Mouse (Mus musculus) adrenal gland, adult (tissue): Measurements from ENCODE around the gene Aar2.

Experiments used
- DNase-seq, 2 experiments: peaks; one replicate each; pipeline ENCODE4 v3.0.0; 2022 to 2023; ENCODE audit warnings: low spot score in 1 of 2; ENCODE audit not compliant: inconsistent age in 2 of 2

The Aar2 gene

DNA sequence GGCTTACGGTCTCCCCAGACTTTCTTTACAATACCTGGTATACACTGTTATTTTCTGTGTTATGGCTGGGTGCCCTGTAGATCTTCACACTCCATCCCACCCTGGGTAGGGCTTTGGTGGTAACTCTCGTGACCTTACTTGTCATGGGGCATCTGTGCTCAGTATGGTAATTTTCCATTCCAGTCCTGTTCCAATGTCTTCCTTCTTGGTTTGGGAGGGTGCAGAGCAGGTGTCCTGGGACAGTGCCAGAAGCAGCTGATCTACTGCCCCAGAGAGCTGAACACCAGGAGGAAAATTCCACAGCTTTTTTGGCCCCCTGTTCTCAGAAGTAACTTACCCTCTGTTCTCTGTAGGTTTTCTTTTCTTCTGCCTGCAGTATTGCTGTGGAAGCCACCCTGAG is 19.1 kb downstream of the Aar2 start:
- DNase-seq: peak; percentile 59 to 80

DNA sequence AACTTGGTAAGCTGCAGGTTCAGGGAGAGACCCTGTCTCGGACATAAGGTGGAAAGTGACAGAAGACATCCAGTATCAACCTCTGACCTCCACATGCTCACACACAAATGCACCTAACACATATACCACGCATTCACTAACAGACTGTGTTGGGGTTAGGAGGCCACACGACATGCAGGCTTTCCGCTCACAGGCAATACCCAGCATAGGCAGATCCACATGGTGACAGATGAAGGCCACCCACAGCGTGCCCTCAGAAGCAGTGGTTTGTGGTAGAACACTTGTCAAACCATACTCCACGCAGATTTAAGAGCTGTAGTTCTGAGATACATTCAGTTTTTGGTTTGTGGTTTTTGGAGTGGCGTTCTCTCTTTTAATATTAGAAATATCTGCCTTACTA is 21.3 kb downstream of the Aar2 start:
- DNase-seq: peak; percentile 58 to 73

DNA sequence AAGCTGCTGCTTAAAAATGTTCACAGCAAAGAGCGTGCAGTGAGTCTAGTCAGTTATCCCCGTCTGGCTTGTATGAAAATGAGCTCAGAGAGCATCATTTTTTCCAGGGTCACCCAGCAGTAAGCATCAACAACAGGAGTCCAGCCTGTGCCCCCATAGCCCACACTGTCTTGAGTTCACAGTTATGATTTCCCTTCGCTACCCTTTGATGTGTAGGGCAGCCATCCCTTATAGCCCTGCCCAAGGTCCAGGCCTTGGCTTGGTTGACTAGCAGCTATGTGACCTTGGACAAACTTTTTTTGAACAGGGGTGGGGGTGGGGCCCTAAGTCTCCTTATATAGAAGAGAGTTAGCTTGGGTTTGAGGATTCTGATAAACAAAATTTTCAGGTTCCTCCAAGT is 21.9 kb downstream of the Aar2 start:
- peak; percentile 77 to 84 for DNase-seq

DNA sequence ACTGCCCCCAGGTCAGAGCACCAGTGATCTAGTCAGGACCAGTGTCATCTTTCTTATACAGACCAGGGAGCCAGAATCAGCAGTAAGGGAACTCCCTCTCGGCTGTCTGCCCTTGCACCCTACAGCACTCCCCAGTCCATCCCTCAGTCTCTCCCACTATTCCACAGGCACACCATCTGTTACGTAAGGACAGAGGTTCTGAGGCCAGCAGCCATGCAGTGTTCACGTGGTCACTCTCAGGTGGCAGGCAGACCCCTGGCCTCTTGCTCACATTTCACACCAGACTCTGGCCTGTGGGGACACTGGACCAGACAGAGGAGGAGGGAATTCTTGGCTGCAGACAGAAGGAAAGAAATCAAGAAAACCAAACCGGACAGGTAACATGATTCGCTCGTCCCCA is 24.1 kb downstream of the Aar2 start:
- peak in 1 of 2 experiments; percentile 56 for DNase-seq

DNA sequence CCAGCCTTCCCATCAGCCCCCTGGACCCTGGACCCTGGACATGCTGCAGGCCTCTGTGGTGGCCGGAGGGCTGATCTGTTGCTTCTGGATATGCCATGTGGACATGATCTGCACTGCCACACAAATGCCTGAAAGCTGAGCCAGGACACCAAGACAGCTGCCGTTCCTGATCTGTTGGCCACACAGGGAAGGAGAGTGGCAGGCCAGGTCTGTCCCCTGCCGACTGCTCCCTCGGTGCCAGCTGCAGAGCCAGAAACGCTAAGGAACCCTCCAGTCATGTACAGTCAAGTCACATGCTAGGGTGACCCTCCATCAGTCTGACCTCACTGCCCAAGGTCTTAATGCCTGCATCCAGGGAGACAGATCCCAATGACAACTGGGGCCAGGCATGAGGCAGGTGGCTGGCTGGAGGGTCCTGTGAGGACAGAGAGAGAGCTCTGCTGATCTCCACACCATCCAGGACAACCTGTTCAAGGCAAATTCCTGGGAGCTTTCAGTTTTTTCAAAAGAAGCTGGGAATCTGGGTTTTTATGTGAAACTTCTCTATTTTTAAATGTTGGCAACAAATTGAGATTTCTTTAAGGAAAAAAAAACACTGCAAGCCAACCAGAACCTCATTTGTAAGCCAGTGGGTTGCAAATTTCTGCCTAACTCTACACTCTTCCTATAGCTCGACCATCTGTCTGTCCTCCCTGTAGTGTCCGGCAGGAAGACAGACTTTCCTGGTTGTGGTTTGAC is 29.6 kb downstream of the Aar2 start:
- peak in 1 of 2 experiments; percentile 44 for DNase-seq

DNA sequence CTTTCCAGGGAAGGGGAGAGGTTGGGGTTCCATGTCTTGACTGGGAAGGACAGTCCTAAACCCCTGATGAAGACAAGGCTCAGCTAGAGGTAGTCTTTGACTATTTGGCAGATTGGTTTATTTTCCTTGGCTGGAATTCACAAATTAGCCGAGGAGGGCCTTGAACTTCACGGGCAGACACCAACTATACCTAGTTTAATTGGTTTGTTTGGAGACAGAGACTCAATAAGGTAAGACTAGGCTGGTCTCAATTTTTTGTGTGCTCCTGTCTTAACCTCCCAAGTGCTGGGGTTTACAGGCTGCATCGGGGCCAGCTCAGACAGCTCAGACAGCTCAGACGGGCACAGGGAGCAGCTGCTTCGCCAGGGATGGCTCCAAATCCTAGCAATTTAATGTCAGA is 33.1 kb downstream of the Aar2 start:
- peak in 1 of 2 experiments; percentile 86 for DNase-seq

DNA sequence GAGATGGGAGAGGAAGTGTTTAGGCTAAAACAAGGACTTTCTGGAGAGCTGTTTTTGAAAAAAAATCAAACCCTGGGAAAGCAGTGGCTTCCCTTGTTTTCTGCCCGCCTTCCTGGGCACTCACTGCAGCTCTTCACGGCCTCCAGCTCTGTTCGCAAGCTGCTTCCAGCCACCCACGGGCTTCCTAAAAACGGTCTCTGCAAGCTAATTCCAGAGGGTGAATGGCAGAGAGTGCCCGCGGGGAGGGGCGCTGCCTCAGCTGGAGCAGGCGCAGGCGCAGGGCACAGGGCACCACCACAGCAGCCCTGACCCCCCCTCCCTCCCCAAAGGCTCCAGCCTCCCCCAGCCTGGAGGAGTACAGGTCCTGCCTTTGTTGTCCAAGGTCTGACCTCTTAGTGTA is 33.9 kb downstream of the Aar2 start:
- peak in 1 of 2 experiments; percentile 69 for DNase-seq

DNA sequence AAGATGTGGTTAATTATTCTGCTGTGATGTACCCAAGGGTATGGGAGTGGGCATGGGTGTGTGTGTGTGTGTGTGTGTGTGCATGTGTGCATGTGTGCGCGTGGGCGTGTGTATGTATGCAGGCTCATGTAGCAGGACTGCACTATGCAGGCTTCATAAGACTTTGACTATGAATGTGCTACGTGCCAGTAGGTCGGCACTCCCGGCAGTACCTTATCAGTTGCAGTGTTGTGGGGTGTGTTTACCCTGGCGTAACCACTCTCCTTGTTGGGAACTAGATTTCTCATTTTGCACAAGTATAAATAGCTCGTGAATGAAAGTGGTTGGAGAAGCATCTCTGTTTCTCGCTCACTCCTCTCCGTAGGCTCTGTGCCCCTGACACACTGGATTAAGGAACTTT is 35.5 kb downstream of the Aar2 start:
- no peak for DNase-seq

DNA sequence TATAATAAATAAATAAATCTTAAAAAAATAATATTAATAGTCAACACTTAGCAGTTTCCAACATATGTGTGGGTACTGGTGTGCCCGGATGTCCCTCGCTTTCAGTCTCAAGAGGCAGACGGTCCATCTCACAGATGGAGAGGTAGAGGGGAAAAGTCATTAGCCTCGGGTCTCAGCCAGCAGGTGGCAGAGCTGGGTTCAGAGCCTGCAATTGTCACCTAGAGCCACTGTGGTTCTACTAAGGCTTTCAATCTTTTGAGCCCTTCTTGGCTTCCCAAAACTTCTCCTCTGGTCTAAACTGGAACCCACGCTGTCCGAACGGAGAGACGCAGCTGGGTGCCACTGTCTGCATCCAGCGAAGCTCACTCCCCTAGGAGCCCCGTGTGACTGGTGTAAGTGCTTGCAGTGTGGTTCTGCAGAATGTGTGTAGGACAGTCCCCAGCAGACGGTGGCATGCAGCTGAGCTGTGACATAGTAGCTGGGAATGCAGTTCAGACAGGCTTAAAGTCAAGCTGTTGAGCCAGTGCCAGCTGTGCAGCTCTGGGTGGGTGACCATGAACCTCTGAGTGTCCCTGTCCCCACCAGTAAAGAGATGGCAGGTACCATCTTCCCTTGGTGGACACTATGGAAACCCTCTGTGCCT is 36.9 kb downstream of the Aar2 start:
- DNase-seq: peak; percentile 52 to 72

DNA sequence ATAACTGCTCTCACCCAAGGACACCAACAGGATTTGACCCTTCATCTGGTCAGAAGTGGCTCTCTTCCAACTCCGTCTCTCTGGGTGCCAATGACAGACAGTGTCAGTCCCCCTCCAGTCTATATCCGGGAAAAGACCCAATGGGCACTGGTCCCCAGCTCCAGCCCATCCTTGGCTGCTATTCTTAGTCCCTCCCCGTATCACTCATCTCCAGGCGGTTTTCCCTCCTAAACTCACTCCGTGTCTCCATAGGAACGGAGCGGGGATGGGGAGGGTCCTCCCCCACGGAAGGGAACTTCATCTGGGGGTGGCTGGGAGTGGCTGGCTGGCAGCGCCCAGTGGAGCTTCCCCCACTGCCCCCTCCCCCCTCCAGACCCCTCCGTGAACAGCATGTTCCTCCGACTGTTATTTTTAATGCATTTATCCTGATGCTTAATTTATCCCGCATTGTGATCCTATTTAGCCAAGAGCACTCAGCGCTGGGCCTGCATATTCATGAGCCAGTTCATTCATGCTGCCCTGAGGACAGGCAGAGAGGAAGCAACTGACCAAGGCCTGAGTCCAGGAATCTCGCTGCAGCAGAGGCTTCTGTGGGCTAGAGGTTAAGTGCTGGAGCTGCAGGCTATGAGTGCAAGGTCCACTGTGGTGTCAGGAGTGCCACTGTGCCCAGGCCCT is 37.5 kb downstream of the Aar2 start:
- peak in 1 of 2 experiments; percentile 69 for DNase-seq

DNA sequence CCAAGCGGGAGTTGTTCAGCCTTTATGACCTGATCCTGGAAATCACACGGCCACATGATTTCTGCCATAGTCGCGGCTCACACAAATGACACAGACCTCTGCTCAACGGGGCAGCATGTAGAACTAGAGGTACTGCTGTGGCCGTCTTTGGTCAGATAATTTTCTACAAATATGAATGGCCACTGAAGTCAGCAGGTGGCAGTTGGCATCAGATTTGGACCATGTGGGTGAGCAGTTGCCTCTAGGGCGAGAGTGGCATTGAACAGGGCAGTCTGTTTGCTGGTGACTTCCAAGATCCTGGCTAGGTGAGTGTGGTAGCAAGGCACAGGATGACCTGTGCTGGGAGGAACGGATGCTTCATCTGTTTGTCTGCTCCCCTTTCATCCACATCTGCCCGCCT is 42.1 kb downstream of the Aar2 start:
- DNase-seq: no peak

DNA sequence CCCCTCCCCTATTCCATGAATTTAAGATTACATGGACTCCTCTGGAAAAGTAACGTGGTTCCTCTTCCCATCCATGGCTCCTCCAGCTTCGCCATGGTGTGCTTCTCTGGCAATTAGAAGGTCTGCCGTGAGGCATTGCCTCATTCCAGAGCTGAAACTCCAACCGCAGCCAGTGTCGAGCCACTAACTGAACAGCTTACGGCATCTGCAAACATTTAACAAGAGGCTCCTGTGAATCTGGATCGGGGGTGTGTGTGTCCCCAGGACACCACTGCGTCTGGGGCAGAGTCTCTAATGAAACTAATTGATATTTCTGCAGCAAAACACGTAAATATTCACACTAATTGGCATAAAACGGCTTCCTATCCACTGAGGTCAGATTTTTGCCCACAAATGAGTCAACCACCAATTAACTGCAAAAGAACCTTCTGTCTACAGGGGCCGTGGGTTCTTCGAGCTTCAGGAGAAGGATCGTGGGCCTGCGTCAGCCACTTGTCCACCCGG is 47.7 kb downstream of the Aar2 start:
- no peak for DNase-seq

DNA sequence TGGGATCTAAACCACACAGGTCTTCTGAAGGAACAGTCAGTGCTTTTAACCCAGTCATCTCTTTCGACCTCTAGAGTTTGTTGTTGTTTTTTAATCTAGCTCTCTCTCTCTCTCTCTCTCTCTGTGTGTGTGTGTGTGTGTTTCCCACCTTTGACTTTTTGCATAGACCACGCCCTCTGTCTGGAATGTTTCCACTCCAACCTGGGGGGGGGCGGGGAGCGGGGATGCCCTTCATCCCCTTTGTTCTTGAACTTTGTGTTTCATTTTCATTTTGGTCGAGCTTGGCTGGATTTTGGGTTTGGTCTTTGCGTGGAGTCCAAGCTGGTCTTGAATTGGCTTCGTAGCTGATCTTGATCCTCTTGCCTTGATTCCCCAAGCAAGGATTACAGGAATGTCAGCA is 55.2 kb downstream of the Aar2 start:
- no peak for DNase-seq

DNA sequence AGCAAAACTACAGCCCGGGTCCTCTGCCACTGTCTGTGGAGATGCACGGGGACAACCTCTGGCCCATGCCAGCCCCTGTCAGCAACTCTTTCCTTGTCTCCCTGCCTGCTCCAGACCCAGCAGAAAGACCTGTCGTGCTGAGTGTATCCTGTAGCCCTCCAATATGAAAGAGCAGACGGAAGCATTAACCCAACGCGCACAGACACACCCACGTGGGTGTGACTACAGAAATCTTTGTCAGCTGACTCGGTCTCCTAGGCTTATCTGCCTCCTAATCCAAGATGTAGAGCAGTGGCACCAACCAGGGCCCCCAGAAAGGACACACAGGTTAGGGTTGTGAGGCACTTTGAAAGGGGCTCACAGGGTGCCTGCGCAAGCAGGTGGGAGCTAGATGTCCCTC is 56.3 kb downstream of the Aar2 start:
- no peak for DNase-seq

DNA sequence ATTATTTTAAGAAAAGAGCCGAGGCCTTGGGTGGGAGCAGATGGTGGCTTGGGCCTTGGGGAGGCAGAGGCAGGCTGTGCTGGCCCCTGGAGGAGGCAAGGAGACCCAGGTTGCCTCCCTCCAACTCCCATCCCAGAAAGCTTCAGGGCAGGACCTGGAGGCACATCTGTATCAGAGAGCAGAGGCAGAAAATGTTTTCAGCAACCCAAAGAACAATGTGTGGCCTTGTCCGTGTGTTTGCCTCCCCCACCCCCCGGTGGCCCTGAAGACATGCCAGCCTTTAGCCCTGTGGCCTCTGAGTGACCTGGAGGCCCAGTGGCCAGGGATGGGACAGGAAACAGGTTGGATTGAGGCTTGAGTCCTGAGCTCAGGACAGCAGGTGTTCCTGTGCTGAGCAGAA is 57.8 kb downstream of the Aar2 start:
- no peak for DNase-seq

DNA sequence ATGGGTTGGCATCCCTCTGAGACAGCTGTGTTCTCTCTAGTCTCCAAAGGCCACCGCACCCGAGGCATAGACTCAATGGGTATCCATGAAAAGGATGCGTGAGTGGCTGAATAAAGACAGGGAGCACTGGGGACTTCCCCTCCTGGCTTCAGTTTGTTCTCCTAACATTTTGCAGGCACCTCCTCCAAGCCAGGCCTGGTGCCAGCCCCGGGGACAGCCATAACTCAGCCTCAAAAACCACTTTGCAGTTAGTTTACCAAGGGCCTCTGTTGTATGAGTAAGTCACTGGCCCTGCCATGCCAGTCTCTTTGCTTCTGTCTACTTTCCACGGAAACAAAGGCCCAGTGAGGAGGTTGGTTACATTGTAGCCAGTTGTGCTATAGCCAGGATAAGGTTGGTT is 58.6 kb downstream of the Aar2 start:
- DNase-seq: peak; percentile 69 to 81

DNA sequence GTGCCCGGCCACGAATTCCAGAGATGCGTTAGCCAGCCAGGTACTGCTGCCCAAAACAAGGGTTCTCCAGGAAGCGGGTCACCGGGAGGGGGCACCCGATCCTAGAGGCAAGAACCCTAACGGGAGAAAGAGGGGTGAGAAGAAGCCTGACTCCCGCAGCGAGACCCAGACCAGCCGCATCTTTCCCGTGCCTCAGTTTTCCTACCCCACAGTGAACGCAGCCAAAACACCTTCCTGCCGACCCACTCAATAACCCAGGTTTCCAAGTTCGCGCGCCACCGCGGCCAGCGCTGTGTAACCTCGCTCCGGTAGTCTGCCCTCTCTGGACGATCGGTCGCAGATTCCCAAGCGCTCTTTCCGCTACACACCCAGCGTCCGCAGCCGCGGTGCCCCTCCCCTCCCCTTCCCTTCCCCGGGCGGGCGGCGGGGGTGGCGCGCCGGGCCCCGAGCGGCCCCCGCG is 65.7 kb downstream of the Aar2 start:
- peak; percentile 77 to 92 for DNase-seq

DNA sequence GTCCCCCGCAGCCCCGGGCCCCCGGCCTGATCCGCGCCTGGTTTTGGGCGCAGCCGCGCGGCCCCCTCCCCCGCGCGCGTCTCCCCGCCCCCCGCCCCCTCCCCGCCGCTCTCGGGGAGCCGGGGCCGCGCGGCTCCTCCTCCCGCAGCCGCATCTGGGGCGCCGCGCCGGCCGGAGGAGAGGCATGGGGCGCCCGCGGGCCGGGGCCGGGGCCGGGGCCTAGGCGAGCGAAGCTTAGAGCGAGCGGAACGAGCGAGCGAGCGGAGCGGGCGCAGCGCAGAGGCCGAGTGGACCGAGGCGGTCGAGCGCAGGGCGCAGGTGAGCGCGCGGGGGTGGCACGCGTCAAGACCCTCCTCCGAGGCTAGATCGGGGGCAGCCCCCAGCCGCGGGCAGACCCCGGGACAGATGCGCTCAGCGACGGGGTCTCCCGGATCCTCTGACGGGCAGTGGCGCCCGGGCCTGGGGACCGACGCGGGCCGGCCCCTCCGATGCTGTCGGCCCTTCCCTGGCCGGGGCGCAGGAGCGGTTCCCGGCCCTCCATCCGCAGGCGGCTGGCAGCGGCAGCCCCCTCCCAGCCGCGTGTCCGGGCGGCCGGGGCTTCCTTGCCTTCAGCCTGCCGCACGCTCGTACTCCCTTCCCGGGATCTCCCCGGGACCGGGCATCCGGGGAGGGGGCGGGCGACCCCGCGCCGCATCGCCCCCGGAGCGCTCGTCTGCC is 66.3 kb downstream of the Aar2 start, which contains the start of gene Dlgap4:
Gene Dlgap4, plus strand, starts transcription at position 165 of the 717 bp plus-strand sequence.
- DNase-seq: peak; percentile 53 to 74

DNA sequence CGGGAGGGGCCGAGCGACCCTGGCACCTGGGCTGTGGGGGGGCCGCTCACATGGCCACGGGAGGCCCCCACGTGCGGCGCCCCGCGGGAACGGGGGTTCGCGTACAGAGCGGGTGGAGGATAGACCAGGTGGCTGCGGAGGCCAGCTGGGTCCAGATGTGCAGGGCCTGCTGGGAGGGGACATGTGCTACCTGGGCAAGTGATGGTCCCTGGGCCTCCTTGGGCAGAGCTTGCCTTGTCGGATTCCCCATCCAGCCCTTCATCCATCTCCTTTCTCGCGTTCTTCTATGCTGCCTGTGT is 66.8 kb downstream of the Aar2 start:
- peak in 1 of 2 experiments; percentile 36 for DNase-seq

DNA sequence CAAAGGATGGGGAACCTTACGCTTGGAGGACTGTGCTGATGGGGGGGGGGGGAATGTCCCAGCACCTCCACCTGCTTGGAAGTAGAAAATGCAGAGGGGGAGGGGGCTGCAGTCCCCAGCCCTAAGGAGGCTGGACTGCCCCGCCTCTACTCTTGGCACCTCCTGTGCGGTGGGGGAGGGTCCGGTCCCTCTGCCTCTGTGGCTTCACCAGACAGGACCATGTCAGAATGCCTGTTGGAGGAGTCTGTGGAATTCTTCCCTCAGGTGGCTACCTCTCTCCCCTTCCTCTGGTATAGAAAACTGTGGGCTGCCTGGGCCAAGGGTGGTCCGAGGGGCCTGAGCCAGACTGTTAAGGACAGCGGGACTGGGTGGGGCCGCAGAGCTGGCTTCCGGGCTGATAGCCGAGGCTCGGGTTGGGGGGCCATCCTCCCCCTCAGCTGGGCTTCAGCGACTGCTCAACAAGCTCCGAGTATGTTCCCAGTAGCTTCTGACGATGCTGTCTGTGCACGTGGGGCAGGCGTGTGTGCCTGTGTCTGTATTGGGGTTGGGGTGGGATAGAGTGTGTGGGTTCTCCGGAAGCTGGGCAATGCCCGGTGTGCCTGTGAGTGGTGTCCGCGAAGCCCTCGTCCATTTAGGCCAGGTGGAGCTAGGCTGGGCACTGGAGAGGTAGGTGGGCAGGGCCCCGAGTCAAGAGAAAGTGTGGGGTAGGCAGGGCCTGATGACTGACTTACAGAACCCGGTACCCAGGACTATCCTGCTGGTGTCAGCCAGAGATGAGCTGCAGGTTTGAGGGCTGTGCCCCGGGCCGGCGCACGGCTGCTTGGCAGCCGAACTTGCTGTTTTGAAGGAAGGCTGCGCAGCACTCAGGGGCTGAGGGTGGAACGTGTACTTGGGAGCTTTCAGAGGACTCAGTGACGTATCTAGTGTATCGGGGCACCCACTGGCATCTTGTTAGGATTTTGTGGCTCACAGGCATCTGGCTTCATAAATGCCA is 67.6 kb downstream of the Aar2 start:
- peak in 1 of 2 experiments; percentile 46 for DNase-seq
